ENCODE assay signal across 8 mouse cellular contexts in the genomic region with DNA sequence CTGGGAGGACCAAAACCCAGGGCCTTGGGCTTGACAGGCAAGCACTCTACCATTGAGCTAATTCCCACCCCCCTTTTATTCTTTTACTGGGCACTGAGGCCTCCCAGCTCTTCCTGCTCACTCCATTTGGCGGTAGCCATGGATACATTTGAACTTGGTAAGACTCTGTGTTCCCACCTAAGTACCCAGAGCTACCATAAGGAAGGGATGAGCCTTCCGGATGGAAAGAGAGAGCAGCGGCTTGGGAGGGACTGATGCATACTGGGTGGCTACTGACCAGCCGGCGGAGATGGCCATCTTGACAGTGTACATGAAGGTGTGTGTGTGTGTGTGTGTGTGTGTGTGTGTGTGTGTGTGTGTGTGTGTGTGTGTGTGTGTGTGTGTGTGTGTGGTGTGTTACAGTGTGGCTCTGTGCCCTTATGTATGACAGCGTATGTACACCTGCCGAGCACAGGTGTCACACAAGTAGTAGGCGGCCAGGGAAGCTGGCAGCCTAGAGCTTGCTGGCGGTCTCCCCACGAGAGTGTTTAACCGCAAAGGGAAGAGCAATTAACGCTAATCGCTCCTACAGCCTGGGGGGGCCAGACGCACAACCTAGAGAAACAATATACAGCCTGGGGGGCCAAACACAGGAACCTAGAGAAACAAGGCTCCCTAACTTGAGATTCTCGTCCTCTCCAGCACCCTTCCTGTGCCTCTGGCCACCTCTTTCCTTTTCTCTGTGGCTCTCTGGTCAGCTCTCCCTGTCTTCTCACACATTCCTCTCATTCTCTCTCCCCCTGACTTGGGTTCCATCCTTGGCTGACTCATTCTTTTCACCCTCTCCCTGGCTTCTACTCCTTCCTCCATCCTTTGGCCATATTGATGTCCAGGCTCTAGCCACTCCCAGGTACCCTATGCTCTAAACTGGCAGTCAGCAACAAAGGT. TPM values are rescaled to one million over a fixed set of nuclear protein-coding genes. Genes with fewer than 3 reads are reported as not detected.
DNase-seq lines count a peak whose midpoint lies in the region; ATAC-seq and TF ChIP-seq lines count a peak whose summit lies in the region.

No protein-coding gene starts in this region.

- H3K9ac ChIP-seq in kidney, postnatal 0 days (ENCODE audit: low read depth, low read length) = no peak overlapping the region; the same call in 1 of the 2 replicates
- peak overlapping the region; percentile 90 for H3K9ac ChIP-seq in midbrain, embryonic 13.5 days (replicated peaks)

- 0 out of 2 replicates have a peak, but pooled peaks cover 2% of the 10 kb centered on the region for H3K36me3 ChIP-seq in kidney, postnatal 0 days (ENCODE audit: insufficient read depth, low read length)
- peaks cover 21% of the 10 kb centered on the region for H3K36me3 ChIP-seq in hindbrain, embryonic 10.5 days
- H3K36me3 ChIP-seq in midbrain, embryonic 13.5 days = peaks cover 4% of the 10 kb centered on the region

- H3K27ac ChIP-seq in kidney, postnatal 0 days = peak overlapping the region; percentile 79
- H3K27ac ChIP-seq in hindbrain, embryonic 10.5 days = peak overlapping the region; percentile 94
- peak overlapping the region; percentile 96 for H3K27ac ChIP-seq in midbrain, embryonic 13.5 days

- 41% methylated on average over 15 of the region's 15 CpGs for WGBS in kidney, postnatal 0 days
- WGBS in hindbrain, embryonic 10.5 days = 38% methylated on average over 15 of the region's 15 CpGs
- WGBS in midbrain, embryonic 13.5 days = 9% methylated on average over 15 of the region's 15 CpGs

- TF ChIP-seq CTCF in kidney, postnatal 0 days (IDR thresholded peaks at IDR 0.05; ENCODE audit: low read depth) = no peak

- peak overlapping the region; percentile 80 for H3K4me2 ChIP-seq in kidney, postnatal 0 days (ENCODE audit: low read length)
- H3K4me2 ChIP-seq in midbrain, embryonic 13.5 days (replicated peaks) = peak overlapping the region; percentile 93

- peaks cover 53% of the 10 kb centered on the region for H3K4me1 ChIP-seq in kidney, postnatal 0 days (replicated peaks; ENCODE audit: insufficient read depth, low read length)
- H3K4me1 ChIP-seq in hindbrain, embryonic 10.5 days (replicated peaks) = peaks cover 75% of the 10 kb centered on the region
- H3K4me1 ChIP-seq in midbrain, embryonic 13.5 days (replicated peaks) = peaks cover 73% of the 10 kb centered on the region

- no peak for DNase-seq in kidney, postnatal 0 days (ENCODE audit: low spot score)
- no peak for DNase-seq in kidney, adult 18-20 months
- peak; percentile 81 for DNase-seq in cerebellum, adult 9-10 months
- DNase-seq in hindbrain, embryonic 10.5 days (ENCODE audit: low spot score) = no peak
- DNase-seq in gastrocnemius, postnatal 10 days = no peak
- no peak for DNase-seq in adrenal gland, postnatal 25 days
- no peak for DNase-seq in c-Kit-positive CD71-positive TER-119-positive erythroid progenitor cells, embryonic 14.5 days (ENCODE audit: low spot score)

- H3K9me3 ChIP-seq in kidney, postnatal 0 days (replicated peaks; ENCODE audit: low read length) = no peaks in the 10 kb centered on the region
- no peaks in the 10 kb centered on the region for H3K9me3 ChIP-seq in hindbrain, embryonic 10.5 days
- H3K9me3 ChIP-seq in midbrain, embryonic 13.5 days = no peaks in the 10 kb centered on the region

- peak overlapping the region; percentile 60; the same call in 1 of the 2 replicates for H3K4me3 ChIP-seq in kidney, postnatal 0 days (replicated peaks; ENCODE audit: low read depth, low read length)
- H3K4me3 ChIP-seq in hindbrain, embryonic 10.5 days = peak overlapping the region; percentile 69
- H3K4me3 ChIP-seq in midbrain, embryonic 13.5 days (replicated peaks) = peak overlapping the region; percentile 65

- ATAC-seq in kidney, postnatal 0 days (replicated peaks; ENCODE audit: low FRiP score, low read depth) = no peak
- no peak for ATAC-seq in midbrain, embryonic 13.5 days

- no peaks in the 10 kb centered on the region for H3K27me3 ChIP-seq in kidney, postnatal 0 days (ENCODE audit: insufficient read depth, low read length)
- no peaks in the 10 kb centered on the region for H3K27me3 ChIP-seq in hindbrain, embryonic 10.5 days (ENCODE audit: insufficient read depth, poor library complexity, severe bottlenecking)
- H3K27me3 ChIP-seq in midbrain, embryonic 13.5 days = no peaks in the 10 kb centered on the region

RNA-seq across cellular contexts. Expression of gene Pea15a, which starts 1.5 kb away (rescaled TPM):
- 91.8 and 103 TPM in 2 replicates for polyA plus RNA-seq in kidney, postnatal 0 days (2015; fragmentation: Nextera tagmentation; extraction: Ambion mirVana)
- polyA plus RNA-seq in hindbrain, embryonic 10.5 days (2016; fragmentation: Nextera tagmentation; extraction: Ambion mirVana) = 295 and 370 TPM in 2 replicates
- 398 and 406 TPM in 2 replicates for polyA plus RNA-seq in midbrain, embryonic 13.5 days (2015; fragmentation: Nextera tagmentation; extraction: Ambion mirVana)
- 10 to 100 TPM; 72.5 to 82.1 TPM for total RNA-seq in gastrocnemius, postnatal 10 days (2021)
- 48.3 and 52.1 TPM in 2 replicates for total RNA-seq in adrenal gland, postnatal 25 days (2021)

RNA-seq across cellular contexts. Expression of gene Casq1, which starts 14.6 kb away (rescaled TPM):
- polyA plus RNA-seq in kidney, postnatal 0 days (2015; fragmentation: Nextera tagmentation; extraction: Ambion mirVana) = 2.4 and 3.1 TPM in 2 replicates
- polyA plus RNA-seq in hindbrain, embryonic 10.5 days (2016; fragmentation: Nextera tagmentation; extraction: Ambion mirVana) = 1.3 and 2.0 TPM in 2 replicates
- polyA plus RNA-seq in midbrain, embryonic 13.5 days (2015; fragmentation: Nextera tagmentation; extraction: Ambion mirVana) = 1.3 and 1.8 TPM in 2 replicates
- 1,000 to 10,000 TPM; 4,961 to 5,359 TPM for total RNA-seq in gastrocnemius, postnatal 10 days (2021)
- 1.00 TPM in 1 of 2 replicates, not detected in the other for total RNA-seq in adrenal gland, postnatal 25 days (2021)

RNA-seq across cellular contexts. Expression of gene Atp1a4, which starts 53.1 kb away (rescaled TPM):
- not detected in 2 replicates for polyA plus RNA-seq in kidney, postnatal 0 days (2015; fragmentation: Nextera tagmentation; extraction: Ambion mirVana)
- polyA plus RNA-seq in hindbrain, embryonic 10.5 days (2016; fragmentation: Nextera tagmentation; extraction: Ambion mirVana) = not detected in 2 replicates
- not detected in 2 replicates for polyA plus RNA-seq in midbrain, embryonic 13.5 days (2015; fragmentation: Nextera tagmentation; extraction: Ambion mirVana)
- under 1 TPM; 0.61 to 0.66 TPM for total RNA-seq in gastrocnemius, postnatal 10 days (2021)
- 0.88 and 2.3 TPM in 2 replicates for total RNA-seq in adrenal gland, postnatal 25 days (2021)

RNA-seq across cellular contexts. Expression of gene Igsf8, which starts 56.4 kb away (rescaled TPM):
- polyA plus RNA-seq in kidney, postnatal 0 days (2015; fragmentation: Nextera tagmentation; extraction: Ambion mirVana) = 39.0 and 43.0 TPM in 2 replicates
- 63.5 and 142 TPM in 2 replicates for polyA plus RNA-seq in hindbrain, embryonic 10.5 days (2016; fragmentation: Nextera tagmentation; extraction: Ambion mirVana)
- polyA plus RNA-seq in midbrain, embryonic 13.5 days (2015; fragmentation: Nextera tagmentation; extraction: Ambion mirVana) = 90.3 and 112 TPM in 2 replicates
- total RNA-seq in gastrocnemius, postnatal 10 days (2021) = 10 to 100 TPM; 15.4 to 19.1 TPM
- 33.7 and 48.7 TPM in 2 replicates for total RNA-seq in adrenal gland, postnatal 25 days (2021)

RNA-seq across cellular contexts. Expression of gene Dcaf8, which starts 57.2 kb away (rescaled TPM):
- 110 and 123 TPM in 2 replicates for polyA plus RNA-seq in kidney, postnatal 0 days (2015; fragmentation: Nextera tagmentation; extraction: Ambion mirVana)
- polyA plus RNA-seq in hindbrain, embryonic 10.5 days (2016; fragmentation: Nextera tagmentation; extraction: Ambion mirVana) = 120 and 125 TPM in 2 replicates
- 106 and 109 TPM in 2 replicates for polyA plus RNA-seq in midbrain, embryonic 13.5 days (2015; fragmentation: Nextera tagmentation; extraction: Ambion mirVana)
- total RNA-seq in gastrocnemius, postnatal 10 days (2021) = 100 to 1,000 TPM; 132 to 146 TPM
- 130 and 169 TPM in 2 replicates for total RNA-seq in adrenal gland, postnatal 25 days (2021)
